Mouse (Mus musculus) thymus, adult 2 months (tissue): ENCODE results near the gene Cnpy4. TPM values are rescaled to one million over a fixed set of nuclear protein-coding genes. Genes with fewer than 3 reads are reported as not detected.

Experiments used
- DNase-seq: peaks from one replicate; pipeline ENCODE4 v3.0.0; 2021
- H3K27ac ChIP-seq: fragments of 200-500 bp; 2 replicates; pipeline ENCODE4 v1.5.1; 2012; ENCODE audit warnings: low read length, control low read depth; ENCODE audit not compliant: control insufficient read depth, insufficient read depth
- H3K27me3 ChIP-seq: fragments of 200-500 bp; 2 replicates; pipeline ENCODE4 v1.6.1; 2012; ENCODE audit warnings: mild to moderate bottlenecking, low read length, moderate library complexity, mixed read lengths; ENCODE audit not compliant: control insufficient read depth, insufficient read depth
- H3K36me3 ChIP-seq: fragments of 200-500 bp; 2 replicates; pipeline ENCODE4 v1.6.1; 2012; ENCODE audit warnings: mild to moderate bottlenecking, low read length, moderate library complexity; ENCODE audit not compliant: control insufficient read depth, insufficient read depth
- H3K4me1 ChIP-seq: fragments of 200-500 bp; replicated peaks from 2 replicates; pipeline ENCODE4 v1.6.1; 2012; ENCODE audit warnings: low read length; ENCODE audit not compliant: control insufficient read depth, insufficient read depth
- H3K4me3 ChIP-seq: fragments of 200-500 bp; 2 replicates; pipeline ENCODE4 v1.5.1; 2012; ENCODE audit warnings: mild to moderate bottlenecking, low read length, control low read depth, moderate library complexity; ENCODE audit not compliant: control insufficient read depth, insufficient read depth
- CTCF ChIP-seq: fragments of 200-500 bp; IDR thresholded peaks from 2 replicates; pipeline ENCODE4 v1.5.1; 2012; ENCODE audit warnings: mild to moderate bottlenecking, control low read depth, low read length, moderate library complexity, borderline replicate concordance; ENCODE audit not compliant: control insufficient read depth, poor library complexity, insufficient read depth; ENCODE audit errors: extremely low read depth
- POLR2A ChIP-seq: fragments of 200-500 bp; IDR thresholded peaks from 2 replicates; pipeline ENCODE4 v1.6.1; 2012; ENCODE audit warnings: mild to moderate bottlenecking, low read length, control low read depth, moderate library complexity; ENCODE audit not compliant: control insufficient read depth, poor library complexity, insufficient read depth; ENCODE audit errors: extremely low read depth
- WGBS: fragments of 180-500 bp; shearing (Covaris S2); methylation state at CpG from one replicate; pipeline ENCODE4 v1.1.7; 2018; 5-methylcytosine and 5-hydroxymethylcytosine counted together
- polyA plus RNA-seq: library from polyadenylated mRNA; depleted of rRNA; stranded (reverse); fragments of >200 nt; gene quantifications from 2 replicates; pipeline ENCODE4 v1.2.3, GENCODE M21; 2012

Cnpy4 gene
- polyA plus RNA-seq, 1 experiment = 9.2 TPM

DNA sequence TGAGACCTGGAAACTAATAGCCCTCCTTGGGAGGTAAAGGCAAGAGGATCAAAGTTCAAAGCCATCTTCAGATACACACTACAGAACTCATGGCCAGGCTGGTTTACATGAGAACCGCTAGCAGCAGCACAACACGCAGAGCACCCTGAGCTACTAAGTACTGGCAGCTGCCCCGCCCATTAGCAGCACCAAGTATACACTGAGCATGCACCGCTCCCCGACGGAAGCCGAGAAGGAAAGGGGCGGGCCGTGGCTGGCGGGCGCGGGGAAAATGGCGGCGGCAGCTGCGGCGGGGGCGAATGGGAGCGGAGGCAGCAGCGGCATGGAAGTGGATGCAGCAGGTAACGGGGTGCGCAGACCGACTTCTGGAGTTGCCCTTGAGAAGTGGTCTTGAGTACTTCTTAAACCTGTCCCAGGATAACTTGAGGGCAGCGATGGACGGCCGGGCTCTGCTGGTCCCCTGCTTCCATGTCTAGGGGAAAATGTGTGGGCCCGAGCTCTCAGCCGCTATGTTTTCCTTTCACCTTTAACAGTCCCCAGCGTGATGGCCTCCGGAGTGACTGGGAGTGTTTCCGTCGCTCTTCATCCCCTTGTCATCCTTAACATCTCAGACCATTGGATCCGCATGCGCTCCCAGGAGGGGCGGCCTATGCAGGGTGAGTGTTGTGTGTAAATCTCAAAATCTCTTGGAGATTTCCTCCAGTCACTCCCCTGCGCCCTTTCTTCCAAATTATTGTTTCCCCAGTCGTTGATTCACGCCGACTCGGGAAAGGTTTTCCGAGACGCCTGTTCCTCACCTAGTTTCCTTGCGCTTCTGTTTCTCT is 26.2 kb upstream of the Cnpy4 start, which contains the start of gene Cops6:
TSS of gene Cops6 (plus strand) at position 230 of the 824 bp plus-strand sequence.
- TF ChIP-seq POLR2A = peak; percentile 79
- 0 out of 2 replicates have a peak, but pooled peaks have one; percentile 33 for TF ChIP-seq CTCF
- 1% methylated on average over 42 of the region's 42 CpGs for WGBS
- DNase-seq = peak; percentile 97
- Histone ChIP-seq H3K36me3 (peaks cover 32% of the 10 kb centered on the region), H3K27me3 (no peaks in the 10 kb centered on the region), H3K4me3 (peak within 1 kb of the TSS; percentile 88), H3K27ac (peak within 1 kb of the TSS; percentile 1; the same call in 1 of the 2 replicates), H3K4me1 (peaks cover 4% of the 10 kb centered on the region)

DNA sequence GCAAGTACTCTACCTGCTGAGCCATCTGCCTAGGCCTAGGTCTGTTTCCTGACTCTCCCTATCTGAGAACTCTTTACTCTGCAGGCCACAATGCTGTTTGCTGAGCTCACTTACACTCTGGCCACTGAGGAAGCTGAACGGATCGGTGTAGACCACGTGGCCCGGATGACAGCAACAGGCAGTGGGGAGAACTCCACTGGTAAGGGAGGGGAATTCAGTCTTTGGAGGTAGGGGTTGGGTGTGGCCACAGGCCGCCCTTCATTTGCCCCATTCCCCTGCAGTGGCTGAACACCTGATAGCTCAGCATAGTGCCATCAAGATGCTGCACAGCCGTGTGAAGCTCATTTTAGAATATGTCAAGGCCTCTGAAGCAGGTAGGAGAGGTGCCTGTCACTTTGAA is 24.2 kb upstream of the Cnpy4 start:
- no peak overlapping the region for H3K27ac ChIP-seq
- 86% methylated on average over 6 of the region's 6 CpGs for WGBS
- no peak overlapping the region for H3K4me3 ChIP-seq
- H3K27me3 ChIP-seq = no peaks in the 10 kb centered on the region
- H3K36me3 ChIP-seq = peaks cover 49% of the 10 kb centered on the region
- TF ChIP-seq CTCF = no peak
- TF ChIP-seq POLR2A = no peak
- peaks cover 4% of the 10 kb centered on the region for H3K4me1 ChIP-seq
- DNase-seq = no peak

DNA sequence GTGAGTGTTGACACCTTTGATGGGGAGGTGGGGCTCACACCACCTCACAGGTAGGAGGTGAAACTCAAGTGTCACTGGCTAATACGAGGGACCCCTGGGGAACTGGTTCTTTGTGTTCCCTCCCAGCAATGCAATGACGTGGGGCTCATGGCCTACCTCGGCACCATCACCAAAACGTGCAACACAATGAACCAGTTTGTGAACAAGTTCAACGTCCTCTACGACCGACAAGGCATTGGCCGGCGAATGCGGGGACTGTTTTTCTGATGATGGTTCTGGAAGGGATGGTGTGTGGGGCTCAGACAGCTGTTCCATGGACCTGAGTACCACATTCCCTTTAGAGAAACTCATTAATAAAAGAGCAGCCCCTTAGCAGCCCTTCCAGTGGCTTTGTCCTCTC is 23.7 kb upstream of the Cnpy4 start:
- Histone ChIP-seq H3K36me3 (peaks cover 55% of the 10 kb centered on the region), H3K4me1 (peaks cover 4% of the 10 kb centered on the region), H3K27me3 (no peaks in the 10 kb centered on the region), H3K27ac (no peak overlapping the region), H3K4me3 (no peak overlapping the region)
- 92% methylated on average over 10 of the region's 10 CpGs for WGBS
- no peak for DNase-seq
- TF ChIP-seq POLR2A = no peak
- TF ChIP-seq CTCF = no peak

DNA sequence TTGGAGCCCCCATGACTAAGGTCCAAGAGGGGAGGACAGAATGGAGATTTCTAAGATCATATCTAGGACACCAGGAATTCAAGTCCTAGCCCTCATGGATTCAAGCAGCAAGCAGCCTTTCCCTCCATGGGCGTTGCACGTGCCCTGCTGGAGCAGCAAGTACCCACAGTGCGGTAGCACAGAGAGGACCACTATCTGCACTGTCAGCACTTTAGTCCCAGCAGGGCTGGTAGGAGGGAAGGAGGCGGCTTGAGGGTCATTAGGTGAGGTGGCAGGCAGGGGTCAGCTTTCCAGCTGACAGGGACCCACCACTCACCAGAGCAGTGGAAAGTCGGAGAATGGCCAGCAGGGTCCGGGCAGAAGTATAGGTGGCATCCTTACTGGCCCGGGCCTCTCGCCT is 21.7 kb upstream of the Cnpy4 start:
- Histone ChIP-seq H3K27ac (no peak overlapping the region), H3K27me3 (no peaks in the 10 kb centered on the region), H3K4me1 (peaks cover 4% of the 10 kb centered on the region), H3K36me3 (peaks cover 62% of the 10 kb centered on the region), H3K4me3 (no peak overlapping the region)
- no peak for TF ChIP-seq POLR2A
- TF ChIP-seq CTCF = no peak
- DNase-seq = no peak
- WGBS = 96% methylated on average over 8 of the region's 8 CpGs

DNA sequence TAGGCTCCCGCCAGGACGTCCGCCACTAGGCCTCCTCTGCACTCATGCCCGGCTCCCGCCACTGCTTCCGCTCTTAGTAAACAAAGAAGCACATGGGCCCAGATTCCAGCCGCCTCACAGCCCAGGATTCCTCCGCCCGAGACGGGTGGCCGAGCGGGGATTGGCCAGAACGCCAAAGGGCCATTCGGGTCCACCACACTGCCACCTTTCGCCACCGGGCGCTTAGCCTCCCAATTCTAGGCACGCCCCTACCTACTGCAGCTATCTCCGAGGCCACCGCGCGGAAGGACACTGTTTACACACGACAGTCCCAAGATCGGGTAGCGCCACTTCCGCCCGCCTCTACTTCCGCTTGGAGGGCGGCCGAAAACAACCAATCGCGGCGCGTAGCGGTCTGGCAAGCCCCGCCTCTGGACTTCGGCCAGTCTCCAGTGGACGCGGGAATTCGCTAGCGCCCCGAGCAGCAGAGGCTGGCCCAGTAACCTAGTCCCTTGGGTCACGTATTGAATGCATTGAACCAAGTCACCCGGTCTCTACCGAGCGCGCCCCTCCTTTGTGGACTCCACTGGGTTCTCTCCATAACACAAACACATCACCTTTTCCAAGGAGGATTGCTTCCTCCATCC is 16.2 kb upstream of the Cnpy4 start:
- TF ChIP-seq POLR2A = peak; percentile 28
- TF ChIP-seq CTCF = no peak
- H3K27me3 ChIP-seq = no peaks in the 10 kb centered on the region
- H3K27ac ChIP-seq = peak overlapping the region; percentile 76
- DNase-seq = peak; percentile 91
- H3K4me1 ChIP-seq = 0 out of 2 replicates have a peak, but pooled peaks cover 3% of the 10 kb centered on the region
- H3K36me3 ChIP-seq = peaks cover 31% of the 10 kb centered on the region
- peak overlapping the region; percentile 86 for H3K4me3 ChIP-seq
- under 1% methylated on average over 47 of the region's 47 CpGs for WGBS

DNA sequence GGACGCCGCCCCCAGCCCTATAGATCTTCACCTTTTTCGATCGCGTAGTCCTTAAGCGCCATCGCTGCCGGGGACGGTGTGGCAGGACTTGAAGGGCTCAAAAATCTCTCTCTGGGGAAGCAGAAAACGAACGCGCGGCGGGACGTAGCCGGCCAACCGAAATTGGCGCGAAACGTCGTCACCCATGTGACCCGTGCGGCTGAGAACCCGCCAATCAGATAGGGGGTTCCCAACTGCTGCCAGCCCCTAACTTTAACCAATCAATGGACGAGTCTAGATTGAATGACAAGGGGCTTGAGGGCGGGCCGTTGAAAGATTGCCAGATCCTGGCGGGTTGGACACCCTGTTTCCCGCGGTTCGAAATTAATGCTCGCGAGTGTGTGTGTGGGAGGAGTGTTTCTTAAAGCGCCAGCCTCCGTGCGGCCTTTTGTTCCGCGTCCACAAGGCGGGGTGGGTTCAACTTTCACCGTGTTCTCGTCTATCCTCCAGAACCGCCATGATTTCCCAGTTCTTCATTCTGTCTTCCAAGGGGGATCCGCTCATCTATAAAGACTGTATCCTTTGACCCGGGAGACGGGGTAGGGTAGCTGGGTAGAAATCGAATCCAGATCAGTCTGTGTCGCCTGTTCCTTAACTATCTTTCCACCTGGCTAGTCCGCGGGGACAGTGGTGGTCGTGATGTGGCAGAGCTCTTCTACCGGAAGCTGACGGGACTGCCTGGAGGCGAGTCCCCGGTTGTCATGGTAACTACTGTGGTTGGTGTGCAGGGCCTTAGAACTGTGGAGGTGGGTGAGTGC is 15.4 kb upstream of the Cnpy4 start, which contains the start of the genes Ap4m1 and Mcm7:
TSS of gene Ap4m1 (plus strand) at position 308 of the 797 bp plus-strand sequence.
TSS of gene Mcm7 (minus strand) at position 728 of the 797 bp plus-strand sequence.
- Histone ChIP-seq H3K36me3 (peaks cover 25% of the 10 kb centered on the region), H3K4me1 (0 out of 2 replicates have a peak, but pooled peaks cover 3% of the 10 kb centered on the region), H3K27me3 (no peaks in the 10 kb centered on the region), H3K4me3 (peak within 1 kb of the TSS; percentile 86), H3K27ac (peak within 1 kb of the TSS; percentile 76)
- DNase-seq = peak; percentile 92
- TF ChIP-seq POLR2A (peak; percentile 48; the same call in 1 of the 2 replicates), CTCF (no peak)
- under 1% methylated on average over 54 of the region's 54 CpGs for WGBS
